Mouse (Mus musculus): ENCODE measurements around the gene Cadm2.

The Cadm2 gene

DNA sequence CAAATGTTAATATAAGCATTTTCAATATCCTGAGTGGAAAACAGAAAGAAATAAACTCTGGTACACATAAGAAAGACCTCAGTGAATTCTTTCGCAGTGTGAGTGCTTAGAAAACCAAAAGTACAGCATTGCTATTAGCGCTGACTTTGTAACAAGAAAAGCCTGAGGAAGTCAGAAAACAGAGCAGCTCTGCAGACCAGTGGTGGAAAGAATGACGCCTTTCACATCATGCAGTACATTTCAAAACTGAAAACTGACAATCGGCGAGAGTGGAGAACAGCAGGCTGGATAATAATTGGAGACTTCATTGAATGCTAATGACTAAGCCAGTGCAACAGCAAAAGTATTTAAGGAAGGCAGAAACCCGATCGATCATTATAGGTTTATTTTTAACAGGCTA is 138.2 kb downstream of the Cadm2 start:
- no peak for DNase-seq

DNA sequence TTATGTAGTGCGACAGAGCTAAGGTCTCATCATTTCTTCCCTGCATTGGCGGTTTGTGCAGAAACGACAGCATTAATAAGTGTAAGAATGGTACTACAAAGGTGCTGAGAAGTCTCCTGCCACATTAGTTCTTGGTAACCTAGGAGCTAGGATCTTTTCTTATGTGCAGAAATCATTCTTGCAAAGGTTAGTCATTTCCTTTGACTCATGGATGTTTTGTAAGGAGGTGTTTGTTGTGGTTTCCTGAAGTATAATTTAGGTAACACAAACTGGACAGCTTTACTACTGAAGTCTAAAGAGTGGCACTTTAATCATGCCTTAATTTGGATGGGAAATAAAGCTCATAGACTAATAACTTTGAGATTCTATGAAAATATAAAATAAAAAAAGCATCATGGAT is 153.7 kb downstream of the Cadm2 start:
- no peak for DNase-seq

DNA sequence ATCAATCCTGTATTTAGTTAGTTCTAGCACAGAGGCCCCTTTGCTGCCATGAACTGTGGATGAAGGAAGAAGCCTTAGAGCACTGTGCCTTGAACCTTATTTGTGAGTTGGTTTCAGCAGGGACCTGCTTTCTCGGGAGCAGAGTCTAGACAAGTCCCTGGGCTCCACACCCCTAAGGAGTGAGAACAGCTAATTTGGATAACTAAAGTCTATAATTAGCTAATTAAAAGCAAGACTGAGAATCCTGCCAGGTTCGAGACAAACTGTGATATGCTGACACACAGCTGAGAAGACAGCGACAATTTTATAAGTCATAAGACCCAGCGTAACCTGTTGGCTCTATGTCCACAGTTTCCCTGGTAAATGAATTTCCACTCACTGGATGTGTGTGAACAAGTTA is 184.4 kb downstream of the Cadm2 start:
- no peak for DNase-seq

DNA sequence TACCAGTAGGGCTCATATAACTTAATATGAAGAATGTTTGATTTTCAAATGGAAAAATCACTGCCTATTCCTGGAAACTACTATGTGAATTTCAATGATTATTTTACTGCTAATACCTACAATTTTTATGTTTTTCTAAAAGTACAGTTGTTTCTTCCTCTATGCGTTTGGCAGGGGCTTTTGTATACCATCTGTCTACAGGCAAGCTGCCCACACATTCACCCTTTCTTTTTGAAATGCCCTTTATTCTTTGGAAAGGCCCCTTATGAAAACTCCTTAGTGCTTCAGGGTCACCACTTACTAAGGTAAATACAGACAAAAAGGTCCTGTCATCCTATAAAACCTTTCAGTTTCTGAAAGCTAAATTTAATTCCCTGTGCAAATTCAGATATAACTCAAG is 195.3 kb downstream of the Cadm2 start:
- DNase-seq, result no peak

DNA sequence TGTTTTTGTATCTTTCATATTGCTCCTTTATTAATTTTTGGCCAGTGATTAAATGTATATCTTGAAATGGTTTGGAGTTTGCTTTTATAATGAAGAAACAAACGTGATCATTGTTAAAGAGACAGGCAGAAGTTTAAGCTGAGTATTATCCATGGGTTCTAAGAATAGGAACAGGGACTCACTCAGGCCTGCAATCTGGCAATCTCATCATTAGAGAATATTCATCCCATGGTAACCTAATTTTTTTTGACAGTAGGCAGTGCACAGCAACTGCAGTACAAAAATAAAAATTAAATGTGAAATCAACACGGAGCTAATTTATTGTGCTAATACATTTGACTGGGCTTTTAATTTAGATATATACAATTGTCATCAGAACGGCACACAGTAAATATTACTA is 209.8 kb downstream of the Cadm2 start:
- no peak for DNase-seq

DNA sequence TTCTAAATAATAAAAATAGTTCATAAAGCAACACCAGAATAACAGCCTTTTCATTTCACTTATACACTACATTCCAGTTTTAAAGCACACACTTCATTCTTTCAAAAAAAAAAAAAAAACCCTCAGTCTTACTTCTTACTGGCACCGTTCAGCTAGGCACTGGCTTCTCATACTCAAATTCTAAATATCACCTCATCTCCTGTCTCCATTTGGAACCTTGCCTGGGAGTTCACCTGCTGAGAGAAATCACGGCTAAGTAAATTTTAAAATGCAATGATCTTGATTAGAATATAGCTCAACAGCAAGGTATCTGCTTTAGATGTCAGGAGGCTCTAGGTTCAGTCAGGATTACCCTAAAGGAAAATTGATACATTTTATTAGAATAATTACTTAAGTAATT is 210.2 kb downstream of the Cadm2 start:
- DNase-seq, result no peak

DNA sequence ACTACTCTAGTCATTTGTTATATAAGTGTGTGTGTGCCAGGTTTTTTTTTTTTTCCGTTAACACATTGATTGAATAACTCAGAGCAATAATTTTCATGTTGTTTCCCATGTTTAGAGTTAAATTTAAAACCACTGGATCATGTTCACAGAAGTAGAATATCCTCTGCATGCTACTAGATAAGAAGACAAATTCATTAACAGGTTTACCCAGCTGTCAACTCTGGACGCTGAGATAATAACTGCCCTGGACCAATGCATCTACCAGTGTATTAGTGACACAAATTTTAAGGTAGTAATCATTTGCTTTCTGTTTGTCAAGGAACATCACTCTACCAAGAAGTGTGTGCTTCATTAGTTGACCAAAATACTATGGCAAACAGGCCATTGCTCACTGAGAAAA is 253.0 kb downstream of the Cadm2 start:
- no peak for DNase-seq

DNA sequence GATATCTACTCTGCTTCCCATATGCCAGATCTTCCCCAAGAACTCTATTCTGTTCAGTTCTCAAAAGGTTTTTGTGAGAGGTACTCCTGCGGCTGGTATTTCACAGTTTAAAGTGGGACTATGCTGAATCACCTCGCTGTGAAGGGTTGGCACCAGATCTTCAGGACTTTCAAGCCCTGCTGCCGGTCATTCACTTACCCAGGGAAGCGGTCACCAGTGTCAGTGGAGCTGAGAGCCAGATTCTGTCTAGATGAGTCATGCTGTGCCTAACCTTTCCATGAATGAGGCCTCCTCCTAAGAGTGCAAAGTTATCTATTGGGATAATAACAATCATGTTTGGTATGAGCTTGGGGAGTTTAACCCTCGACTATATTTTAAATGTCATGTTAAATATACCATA is 272.7 kb downstream of the Cadm2 start:
- no peak for DNase-seq

DNA sequence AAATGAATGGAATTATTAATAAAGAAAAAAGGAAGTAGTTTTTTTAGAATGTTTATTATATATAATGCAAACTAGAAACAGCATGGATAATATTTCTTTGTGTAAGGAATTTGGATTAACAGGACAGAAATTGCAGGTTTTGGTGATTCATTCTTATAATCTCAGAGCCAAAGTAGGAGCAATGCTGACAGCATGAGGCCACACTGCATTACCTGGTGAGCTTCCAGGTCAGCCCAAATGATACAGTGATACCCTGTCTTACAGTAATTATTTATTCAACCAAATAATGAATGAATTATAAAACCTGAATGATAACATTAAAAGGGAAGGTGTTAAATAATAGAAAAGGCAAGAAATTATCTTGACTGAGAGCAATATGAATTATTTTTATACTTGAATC is 273.1 kb downstream of the Cadm2 start:
- no peak for DNase-seq

DNA sequence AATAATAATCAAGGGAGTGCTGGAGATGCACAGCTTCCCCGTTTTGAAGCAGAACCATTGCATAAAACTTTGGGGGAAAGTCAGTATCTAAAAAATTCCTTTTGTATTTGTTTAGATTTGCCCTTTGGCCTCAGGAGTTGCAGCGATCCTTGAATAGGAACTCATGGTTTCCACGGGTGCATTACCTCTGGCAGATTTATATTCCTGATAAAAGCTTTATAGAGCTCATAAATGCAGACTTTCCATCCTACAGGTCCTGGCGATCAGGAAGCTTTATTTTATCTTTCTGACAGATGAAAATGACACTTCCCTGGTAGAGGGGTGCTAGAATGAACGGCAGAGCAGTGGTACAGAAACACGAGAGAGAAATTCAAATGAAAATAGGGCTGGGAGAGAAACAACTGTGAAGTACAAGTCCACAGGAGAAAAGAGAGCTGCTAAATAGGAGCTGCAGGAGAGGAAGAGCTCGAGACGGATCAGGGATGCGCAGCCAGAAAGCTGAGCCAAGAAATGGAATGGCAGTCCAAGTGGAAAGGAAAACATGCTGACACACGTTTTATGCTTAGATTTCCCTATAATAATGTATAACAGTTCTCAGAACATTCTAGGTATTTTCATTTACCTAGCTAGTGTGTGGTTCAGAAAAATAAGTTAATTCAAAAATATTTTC is 274.0 kb downstream of the Cadm2 start:
- DNase-seq, result no peak

DNA sequence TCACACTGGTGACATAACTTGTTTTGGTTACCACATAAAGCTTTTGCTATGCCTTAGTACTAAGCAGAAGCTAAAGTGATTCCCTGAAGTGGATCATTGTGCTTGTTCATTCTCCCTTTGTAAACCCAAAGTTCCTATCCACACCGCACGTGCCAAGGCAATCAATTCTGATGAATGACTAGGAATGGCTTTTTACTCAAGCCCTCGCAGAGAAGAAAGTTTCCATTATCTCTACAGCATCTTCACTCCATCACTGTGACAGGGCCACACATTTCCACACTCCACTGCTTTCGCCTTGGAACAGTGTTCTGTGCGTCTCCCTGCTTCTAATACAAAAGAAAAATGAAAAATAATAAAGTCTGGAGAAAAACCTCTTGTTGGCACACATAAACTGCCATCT is 276.5 kb downstream of the Cadm2 start:
- DNase-seq, result no peak

DNA sequence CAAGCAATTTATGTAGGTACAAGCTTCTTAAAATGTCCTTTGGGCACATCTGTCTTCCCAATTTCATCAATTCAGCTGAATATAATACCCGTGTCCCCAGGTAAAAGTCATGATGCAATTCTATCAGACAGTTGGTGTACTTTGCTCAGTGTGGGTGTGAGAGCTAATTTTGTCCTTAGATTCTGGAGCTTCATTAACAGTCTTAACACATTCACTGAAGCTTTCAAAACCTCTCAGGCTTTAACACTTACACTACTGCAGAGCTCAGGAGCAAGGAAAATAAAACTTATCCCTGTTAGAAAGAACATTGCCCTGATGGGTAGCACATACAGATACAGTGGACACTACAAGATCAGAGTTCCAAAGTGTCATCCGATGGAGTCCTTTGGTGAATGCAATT is 309.7 kb downstream of the Cadm2 start:
- no peak for DNase-seq

DNA sequence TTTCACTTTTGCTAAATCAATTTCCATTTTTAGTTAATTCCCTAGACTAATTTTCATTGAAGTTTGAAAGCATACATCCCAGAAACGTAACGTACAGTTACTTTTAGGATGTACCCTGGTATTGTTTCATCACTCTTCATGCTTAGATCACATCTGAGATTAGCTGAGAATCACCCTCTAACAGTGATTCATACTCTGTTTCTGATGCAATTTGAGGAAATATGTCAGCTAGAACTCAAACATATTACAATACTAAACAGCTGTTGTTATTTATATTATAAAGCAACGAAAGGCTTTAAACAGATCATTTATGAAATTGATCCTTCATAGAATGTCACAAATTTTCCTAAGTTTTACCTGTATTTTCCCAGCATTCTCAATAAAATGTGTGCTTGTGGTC is 336.0 kb downstream of the Cadm2 start:
- no peak for DNase-seq

DNA sequence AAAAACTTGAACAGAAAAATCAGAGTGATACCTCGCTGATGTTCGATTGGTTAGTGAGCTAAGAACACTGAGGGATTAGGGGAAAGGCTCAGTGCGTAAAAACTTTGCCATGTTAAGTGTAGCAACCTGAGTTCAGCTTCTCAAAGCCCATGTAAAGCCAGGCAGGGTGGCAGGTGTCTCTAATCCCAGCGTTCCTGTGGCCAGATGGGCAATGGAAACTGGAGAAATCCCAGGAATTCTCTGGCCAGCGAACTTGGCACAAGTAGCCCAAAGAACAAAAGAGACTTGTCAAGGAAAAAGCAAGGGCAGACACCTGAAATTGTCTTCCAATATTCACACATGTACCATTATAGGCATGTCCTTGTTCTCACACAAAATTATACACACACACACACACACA is 377.1 kb downstream of the Cadm2 start:
- DNase-seq, result no peak

DNA sequence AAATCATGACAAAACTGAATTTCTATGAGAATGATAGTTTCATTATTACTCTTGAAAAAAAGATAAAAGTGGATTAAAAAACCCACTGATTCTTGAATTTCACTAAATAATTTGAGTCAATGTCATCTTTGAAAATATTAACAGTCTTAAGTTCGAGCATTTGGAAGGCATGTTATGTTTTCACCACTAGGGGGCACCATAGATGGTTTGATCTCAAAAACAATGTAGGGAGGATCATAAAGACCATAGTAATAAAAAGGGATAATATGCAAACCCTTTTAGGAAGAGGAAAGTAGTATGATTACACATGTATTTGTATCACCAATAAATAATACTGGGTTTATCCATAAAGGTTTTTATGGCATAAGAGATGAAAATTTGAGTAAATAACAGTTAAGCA is 385.8 kb downstream of the Cadm2 start:
- DNase-seq, result no peak

DNA sequence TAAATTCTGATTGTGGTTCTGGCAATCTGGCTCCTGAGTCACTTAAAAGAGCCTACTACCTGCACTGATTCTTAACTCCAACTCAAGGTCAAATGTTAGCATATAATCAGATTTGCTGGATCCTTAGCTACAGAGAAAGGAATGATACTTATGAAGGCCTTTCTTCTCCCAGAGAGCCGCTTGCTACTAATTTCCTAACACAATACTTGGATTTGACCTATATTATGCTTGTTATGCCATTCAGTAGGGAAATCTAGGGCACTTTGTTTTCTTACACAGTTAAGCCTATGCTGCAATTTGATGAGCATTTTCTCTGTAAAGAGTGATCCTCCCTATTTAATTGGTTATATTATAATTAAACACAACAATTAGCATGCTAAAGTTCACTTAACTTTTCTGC is 394.0 kb downstream of the Cadm2 start:
- no peak for DNase-seq

DNA sequence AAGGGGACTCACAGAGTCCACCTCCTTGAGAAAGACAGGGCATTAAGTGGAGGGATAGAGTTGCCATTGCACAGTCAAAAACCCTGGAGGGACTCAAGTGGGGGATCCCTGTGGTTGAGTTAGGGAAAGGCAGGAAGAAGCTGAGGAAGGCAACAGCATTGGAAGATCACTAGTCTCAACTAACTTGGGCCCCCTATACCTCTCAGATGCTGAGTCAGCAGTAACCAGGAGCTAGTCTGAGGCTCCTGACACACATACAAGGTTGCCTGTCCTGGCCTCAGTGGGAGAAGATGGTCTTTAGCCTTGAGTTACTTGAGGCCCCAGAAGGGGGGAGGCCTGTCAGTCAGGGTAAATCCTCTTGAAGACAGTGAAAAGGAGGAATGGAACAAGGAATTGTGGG is 417.4 kb downstream of the Cadm2 start:
- no peak for DNase-seq

DNA sequence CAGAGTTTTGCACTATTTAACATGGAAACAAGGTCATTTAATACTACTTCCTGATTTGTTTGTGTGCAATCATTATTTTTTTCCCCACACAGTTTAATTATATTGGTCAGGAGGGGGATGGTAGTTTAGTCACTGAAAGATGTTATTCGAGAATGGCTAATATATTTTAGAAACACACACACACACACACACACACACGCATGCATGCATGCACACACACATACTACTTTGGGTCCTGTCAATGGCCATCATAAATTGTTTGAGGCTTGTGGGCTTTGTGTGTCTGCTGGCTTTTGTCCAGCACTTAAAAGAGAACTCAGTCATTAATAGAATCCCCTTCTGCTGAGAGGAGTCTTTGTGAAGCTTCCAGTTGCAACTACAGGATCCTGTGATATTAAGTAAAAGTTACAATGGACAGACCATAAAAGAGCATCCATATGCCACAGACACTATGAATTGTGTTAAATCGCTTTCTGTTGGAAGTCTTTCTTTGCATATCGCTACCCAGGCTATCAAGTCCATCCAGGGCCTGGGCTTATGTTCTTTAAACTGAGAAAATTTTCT is 427.8 kb downstream of the Cadm2 start:
- no peak for DNase-seq

DNA sequence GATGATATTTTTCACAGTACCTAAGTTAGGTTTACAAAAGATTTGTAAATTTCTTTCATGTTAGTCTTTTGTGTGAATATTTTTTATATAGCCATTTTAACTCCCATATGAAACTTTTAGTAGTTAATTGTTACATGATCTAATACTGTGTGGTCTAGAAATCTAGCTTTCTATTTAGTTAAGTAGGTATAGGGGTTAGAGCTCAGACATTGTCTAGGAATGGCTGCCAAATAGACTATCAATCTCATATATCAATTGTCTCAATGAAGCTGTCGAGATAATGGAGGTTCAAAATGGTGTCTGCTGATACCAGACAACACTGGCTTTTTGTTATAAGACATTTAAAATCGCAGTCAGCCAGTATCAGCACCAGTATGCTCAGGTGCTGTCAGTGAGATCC is 428.3 kb downstream of the Cadm2 start:
- DNase-seq, result no peak

DNA sequence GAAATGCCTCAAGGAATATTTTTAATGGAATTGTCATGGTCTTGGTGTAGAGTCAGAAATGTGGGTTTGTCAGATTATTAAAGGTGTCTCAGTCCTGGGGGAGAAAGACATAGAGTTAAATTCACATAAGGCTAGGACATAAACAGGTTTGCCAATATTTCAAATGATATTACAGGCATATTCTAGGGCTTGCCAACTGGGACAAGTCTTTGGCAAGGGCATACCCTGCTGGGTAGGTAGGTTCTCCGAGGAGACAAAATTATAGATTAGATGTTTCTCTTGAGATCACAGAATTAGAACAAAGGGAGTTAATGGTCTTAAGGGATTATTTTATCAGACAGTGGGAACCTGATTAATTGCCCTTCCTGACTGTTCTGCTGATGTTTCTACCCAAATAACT is 434.4 kb downstream of the Cadm2 start:
- DNase-seq, result no peak

DNA sequence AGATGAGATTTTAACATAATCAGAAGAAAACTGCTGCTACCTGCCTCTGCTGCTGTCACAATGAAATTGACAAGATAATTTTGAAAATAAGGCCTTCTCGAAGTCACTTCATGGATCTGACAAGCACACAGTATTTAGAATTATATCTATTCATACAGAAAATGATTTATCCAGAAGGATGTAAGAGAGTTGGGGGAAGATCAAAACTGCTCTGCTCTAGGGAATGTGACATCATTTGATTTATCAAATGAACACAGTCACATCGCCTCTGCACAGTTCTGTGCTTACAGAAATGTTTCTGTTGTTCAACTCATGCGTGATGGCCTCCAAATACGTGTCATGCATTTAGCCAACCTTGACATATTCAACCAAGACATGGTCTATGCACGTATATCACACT is 437.8 kb downstream of the Cadm2 start:
- DNase-seq, result no peak

DNA sequence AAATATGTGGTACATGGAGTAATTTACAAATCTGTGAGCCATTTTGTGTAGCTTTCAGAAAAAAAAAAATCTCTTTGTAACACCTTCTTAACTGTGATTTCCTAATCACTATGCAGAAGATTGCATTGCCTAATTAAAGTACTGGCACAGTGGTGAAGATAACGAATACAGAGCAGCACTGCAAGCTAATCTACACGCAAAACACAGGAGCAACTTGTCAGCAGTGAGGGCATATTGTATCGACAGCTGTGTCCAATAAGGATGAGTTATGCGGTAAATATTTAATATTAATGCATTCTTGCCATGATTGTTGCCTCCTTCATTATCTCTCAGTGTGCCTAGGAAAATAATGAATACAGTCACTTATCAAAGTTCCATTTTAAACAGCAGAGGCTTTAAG is 445.3 kb downstream of the Cadm2 start:
- no peak for DNase-seq

DNA sequence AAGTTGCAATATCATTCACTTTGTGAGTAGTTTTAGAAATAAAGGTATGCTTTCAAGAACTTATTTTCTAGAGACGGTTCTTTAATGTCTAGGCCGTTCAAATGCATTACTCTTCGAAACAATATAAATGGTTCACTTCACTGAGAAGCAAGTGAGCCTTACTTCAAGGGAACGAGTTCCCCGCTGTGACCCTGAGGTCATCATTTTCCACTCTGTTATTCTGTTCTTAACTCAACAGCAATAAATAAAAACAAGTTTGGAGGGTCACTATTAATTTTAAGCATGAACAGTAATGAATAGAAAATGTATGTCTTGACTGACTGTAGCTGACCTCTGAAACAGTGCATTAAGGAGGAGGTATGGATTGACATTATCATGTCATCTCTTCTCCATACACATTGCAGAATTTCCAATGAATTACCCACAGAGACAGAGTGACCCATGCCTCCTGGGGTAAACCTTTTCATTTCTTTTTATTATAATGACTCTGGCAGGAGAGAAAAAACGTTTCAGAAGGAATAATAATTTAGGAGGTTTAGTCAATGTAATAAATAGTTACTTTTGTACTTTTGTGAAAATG is 458.4 kb downstream of the Cadm2 start:
- no peak for DNase-seq

DNA sequence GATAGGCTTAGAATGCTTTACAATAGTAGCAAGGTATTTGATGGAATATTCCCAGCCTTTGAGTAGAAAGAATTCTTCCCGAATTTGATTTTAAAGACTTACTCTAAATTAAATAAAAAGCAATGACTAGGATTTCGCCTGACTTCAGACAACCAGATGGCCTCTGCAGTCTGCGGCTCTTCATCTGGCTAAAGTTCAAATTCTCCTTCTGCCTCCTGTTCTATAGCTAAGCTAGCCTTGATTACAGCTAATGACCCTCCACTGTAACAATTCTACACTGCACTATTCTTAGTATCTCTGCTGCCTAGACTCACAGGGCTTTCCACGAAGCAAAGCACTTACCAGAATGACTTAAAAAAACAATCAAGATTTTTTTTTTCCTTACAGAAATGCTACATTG is 495.9 kb downstream of the Cadm2 start:
- DNase-seq, result no peak

DNA sequence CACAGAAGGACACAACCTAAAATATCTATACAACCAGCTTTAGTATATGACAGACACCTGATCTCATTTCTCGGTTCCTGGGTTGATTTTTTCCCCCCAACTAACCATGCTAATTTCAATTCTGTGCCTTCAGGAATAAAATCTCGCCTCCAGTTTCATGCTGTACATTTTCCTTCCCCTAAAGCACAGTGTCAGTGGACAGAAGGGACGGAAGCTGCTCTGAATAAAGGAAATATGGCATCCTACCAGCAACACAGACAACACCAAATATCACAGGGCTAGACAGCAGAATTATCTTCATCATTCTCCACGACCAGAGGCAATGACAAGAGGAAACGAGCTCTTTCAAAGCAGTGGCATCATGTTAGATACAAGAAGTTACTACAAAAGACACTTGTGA is 498.2 kb downstream of the Cadm2 start:
- no peak for DNase-seq
